ENCODE assay signal across 12 mouse cellular contexts in genomic region chr3:100438461-100439002, GRCm38 (mm10). TPM values are rescaled to one million over a fixed set of nuclear protein-coding genes. Genes with fewer than 3 reads are reported as not detected.
DNase-seq lines count a peak whose midpoint lies in the region; ATAC-seq lines count a peak whose summit lies in the region.
"Had no signal": no experiment of that assay in that cellular context is flagged by ENCODE, and none has a peak within 500 bp of the region (broad histone marks: within the 10 kb centered on the region; RNA-seq: fewer than 3 reads in every experiment).

No protein-coding gene starts in this region.

- H3K4me3 ChIP-seq in lung, embryonic 15.5 days = no peak overlapping the region
- H3K4me3 ChIP-seq: forebrain, embryonic 15.5 days; midbrain, embryonic 10.5 days had no signal

- H3K4me2 ChIP-seq in lung, embryonic 15.5 days = no peak overlapping the region
- H3K4me2 ChIP-seq: forebrain, embryonic 15.5 days; hindbrain, embryonic 14.5 days had no signal

- no peak overlapping the region for H3K27ac ChIP-seq in lung, embryonic 15.5 days
- H3K27ac ChIP-seq: forebrain, embryonic 15.5 days; hindbrain, embryonic 14.5 days; midbrain, embryonic 10.5 days had no signal

- peaks cover 5% of the 10 kb centered on the region; the same call in 1 of the 2 replicates for H3K4me1 ChIP-seq in lung, embryonic 15.5 days
- H3K4me1 ChIP-seq: forebrain, embryonic 15.5 days; midbrain, embryonic 10.5 days had no signal

- DNase-seq in lung, postnatal 14 days = no peak
- DNase-seq in liver = peak; percentile 88
- peak; percentile 78 to 80 for DNase-seq in spleen, postnatal 4 days (ENCODE audit: low spot score in 2 of 2)
- no peak for DNase-seq in cerebellum, adult 8-10 months
- no peak for DNase-seq in thymus, postnatal 25 days
- DNase-seq: cerebellum, adult 9-10 months; layer of hippocampus, postnatal 36 days had no signal

- no peaks in the 10 kb centered on the region for H3K9me3 ChIP-seq in lung, embryonic 15.5 days
- H3K9me3 ChIP-seq: forebrain, embryonic 15.5 days; midbrain, embryonic 10.5 days had no signal

- no peak overlapping the region for H3K9ac ChIP-seq in lung, embryonic 15.5 days
- H3K9ac ChIP-seq: forebrain, embryonic 15.5 days; hindbrain, embryonic 14.5 days had no signal

- H3K36me3 ChIP-seq in lung, embryonic 15.5 days = no peaks in the 10 kb centered on the region
- H3K36me3 ChIP-seq: forebrain, embryonic 15.5 days; midbrain, embryonic 10.5 days had no signal

- 61% methylated on average over 4 of the region's 4 CpGs for WGBS in lung, embryonic 15.5 days

- H3K27me3 ChIP-seq in lung, embryonic 15.5 days = no peaks in the 10 kb centered on the region
- H3K27me3 ChIP-seq: forebrain, embryonic 15.5 days had no signal

- peak; percentile 75; the same call in 1 of the 2 replicates for ATAC-seq in lung, embryonic 15.5 days (ENCODE audit: borderline replicate concordance, extremely low read depth, low FRiP score, low TSS enrichment)
- ATAC-seq in common myeloid progenitor, adult 5-6 weeks (replicated peaks; ENCODE audit: low read depth, poor library complexity, severe bottlenecking) = peak; percentile 57
- ATAC-seq: forebrain, embryonic 15.5 days had no signal

RNA-seq across cellular contexts. Expression of gene Tent5c, which starts 50.6 kb away (rescaled TPM):
- 12.4 and 12.8 TPM in 2 replicates for polyA plus RNA-seq in lung, embryonic 15.5 days (2015; fragmentation: Nextera tagmentation; extraction: Ambion mirVana)
- total RNA-seq in common myeloid progenitor, adult 5-6 weeks (2017) = 2.9 and 4.2 TPM in 2 replicates

Comparison
In these comparisons a context has a peak if more than half of its experiments do, and no peak if none do; other contexts are left out.
1. DNase-seq: peak in liver (single experiment) and spleen, postnatal 4 days (2 of 2); none in lung, postnatal 14 days (single experiment), cerebellum, adult 8-10 months (single experiment) and thymus, postnatal 25 days (single experiment).